Mouse (Mus musculus) urinary bladder, postnatal 4 days (tissue): Measurements from ENCODE around the gene Dnajc19.
"Not testable (repeated sequence)": the region's sequence is repeated elsewhere in the genome, so short reads cannot be mapped to it uniquely, and the experiment has no call there.

Experiments
- DNase-seq, 2 experiments: peaks; one replicate each; pipeline ENCODE4 v3.0.0; 2021 to 2022; ENCODE audit warnings: low spot score in 2 of 2

The Dnajc19 gene

GRCm38 (mm10) chr3:34080900-34081662, at the start of gene Dnajc19:
TSS of gene Dnajc19 (minus strand) at chr3:34081321.
- peak; percentile 87 to 89 for DNase-seq

- DNase-seq, result no peak
These were observed 48.8 kb upstream of the Dnajc19 start for GRCm38 (mm10) chr3:34129957-34130356.

GRCm38 (mm10) chr3:34121311-34121710, 40.2 kb upstream of the Dnajc19 start:
- DNase-seq, result no peak

GRCm38 (mm10) chr3:34120791-34121190, 39.7 kb upstream of the Dnajc19 start:
- DNase-seq, result no peak

- DNase-seq, result no peak
These were observed 38.7 kb upstream of the Dnajc19 start for GRCm38 (mm10) chr3:34119869-34120268.

- no peak for DNase-seq
These were observed 34.7 kb upstream of the Dnajc19 start for GRCm38 (mm10) chr3:34115806-34116205.

GRCm38 (mm10) chr3:34111941-34112685, 31.0 kb upstream of the Dnajc19 start:
- no peak for DNase-seq

- no peak for DNase-seq
These were observed 26.5 kb upstream of the Dnajc19 start for GRCm38 (mm10) chr3:34107631-34108030.

- DNase-seq, result no peak
These were observed 25.3 kb upstream of the Dnajc19 start for GRCm38 (mm10) chr3:34106421-34106820.

GRCm38 (mm10) chr3:34103902-34104672, 23.0 kb upstream of the Dnajc19 start:
- DNase-seq, result no peak

GRCm38 (mm10) chr3:34102891-34103290, 21.8 kb upstream of the Dnajc19 start:
- no peak for DNase-seq

- DNase-seq, result no peak
These were observed 2.5 kb upstream of the Dnajc19 start for GRCm38 (mm10) chr3:34083655-34084054.

GRCm38 (mm10) chr3:34081929-34082328, 808 bp upstream of the Dnajc19 start:
- no peak for DNase-seq

GRCm38 (mm10) chr3:34076058-34076759, 4.9 kb downstream of the Dnajc19 start:
- DNase-seq, result no peak

GRCm38 (mm10) chr3:34072726-34073125, 8.4 kb downstream of the Dnajc19 start:
- no peak for DNase-seq

- not testable (repeated sequence) for DNase-seq
These were observed 12.2 kb downstream of the Dnajc19 start for GRCm38 (mm10) chr3:34068943-34069342.

GRCm38 (mm10) chr3:34062352-34062751, 18.8 kb downstream of the Dnajc19 start:
- no peak for DNase-seq

GRCm38 (mm10) chr3:34041990-34042389, 39.1 kb downstream of the Dnajc19 start:
- DNase-seq, result no peak

GRCm38 (mm10) chr3:34035706-34036105, 45.4 kb downstream of the Dnajc19 start:
- no peak for DNase-seq

GRCm38 (mm10) chr3:34034803-34035202, 46.3 kb downstream of the Dnajc19 start:
- DNase-seq, result no peak

- DNase-seq, result no peak
These were observed 47.3 kb downstream of the Dnajc19 start for GRCm38 (mm10) chr3:34033720-34034364.
